Mouse (Mus musculus): Measurements from ENCODE around the gene Prmt2. TPM values are rescaled to one million over a fixed set of nuclear protein-coding genes. Genes with fewer than 3 reads are reported as not detected.

The Prmt2 gene
- total RNA-seq, 4 experiments from 2014 or later = 2.1 to 3.3 (median 3.0) TPM

- DNase-seq (ENCODE audit: low spot score in 2 of 2) = no peak
Observed at GRCm38 (mm10) chr10:76218240-76218639, 19.4 kb downstream of the Prmt2 start.

- no peak for DNase-seq (ENCODE audit: low spot score in 2 of 2)
Observed at GRCm38 (mm10) chr10:76217056-76217455, 20.6 kb downstream of the Prmt2 start.

- no peak for DNase-seq (ENCODE audit: low spot score in 2 of 2)
Observed at GRCm38 (mm10) chr10:76214161-76214560, 23.5 kb downstream of the Prmt2 start.

GRCm38 (mm10) chr10:76212121-76212520, 25.5 kb downstream of the Prmt2 start:
- no peak for DNase-seq (ENCODE audit: low spot score in 2 of 2)

GRCm38 (mm10) chr10:76210806-76211205, 26.9 kb downstream of the Prmt2 start:
- no peak for DNase-seq (ENCODE audit: low spot score in 2 of 2)

GRCm38 (mm10) chr10:76209241-76209640, 28.4 kb downstream of the Prmt2 start:
- DNase-seq (ENCODE audit: low spot score in 2 of 2) = no peak

GRCm38 (mm10) chr10:76207262-76207796, 30.3 kb downstream of the Prmt2 start:
- DNase-seq (ENCODE audit: low spot score in 2 of 2) = no peak

- DNase-seq (ENCODE audit: low spot score in 2 of 2) = no peak
Observed at GRCm38 (mm10) chr10:76203798-76204283, 33.8 kb downstream of the Prmt2 start.

- DNase-seq (ENCODE audit: low spot score in 2 of 2) = peak; percentile 26 to 36
Observed at GRCm38 (mm10) chr10:76201978-76202377, 35.7 kb downstream of the Prmt2 start.

GRCm38 (mm10) chr10:76201416-76201815, 36.2 kb downstream of the Prmt2 start:
- DNase-seq (ENCODE audit: low spot score in 2 of 2) = no peak

GRCm38 (mm10) chr10:76188010-76188409, 49.7 kb downstream of the Prmt2 start:
- no peak for DNase-seq (ENCODE audit: low spot score in 2 of 2)

- DNase-seq (ENCODE audit: low spot score in 2 of 2) = no peak
Observed at GRCm38 (mm10) chr10:76185216-76185615, 52.4 kb downstream of the Prmt2 start.

GRCm38 (mm10) chr10:76174899-76175298, 62.8 kb downstream of the Prmt2 start:
- no peak for DNase-seq (ENCODE audit: low spot score in 2 of 2)

- DNase-seq (ENCODE audit: low spot score in 2 of 2) = no peak
Observed at GRCm38 (mm10) chr10:76158009-76158408, 79.7 kb downstream of the Prmt2 start.

- no peak for DNase-seq (ENCODE audit: low spot score in 2 of 2)
Observed at GRCm38 (mm10) chr10:76157528-76157927, 80.1 kb downstream of the Prmt2 start.

Small RNA genes lying within 50 kb of the gene (microRNA-seq; reads per million reads assigned to microRNA genes)
- gene Mir678 = not detected

Other genes starting within 250 kb of the Prmt2 start
- 10 to 100 TPM in 1 of 4 experiments, 1 to 10 TPM in 3; 7.9 to 11.0 (median 9.2) TPM for gene Zfp280b, start 205.2 kb downstream of the Prmt2 start, total RNA-seq (2022)
- gene Slc5a4b, start 126.9 kb downstream of the Prmt2 start, total RNA-seq (2022) = not detected
- gene Slc5a4a, start 90.4 kb downstream of the Prmt2 start, total RNA-seq (2022) = not detected
- gene S100b, start 16.0 kb upstream of the Prmt2 start, total RNA-seq (2022) = 1 to 10 TPM; 1.2 to 3.0 (median 2.4) TPM
- gene Dip2a, start 107.4 kb upstream of the Prmt2 start, total RNA-seq (2022) = 1 to 10 TPM; 2.6 to 4.3 (median 2.8) TPM
- gene AC141477.1, start 202.6 kb upstream of the Prmt2 start, total RNA-seq (2022) = not detected
- gene Pcnt, start 204.9 kb upstream of the Prmt2 start, total RNA-seq (2022) = 10 to 100 TPM; 53.2 to 69.0 (median 59.0) TPM
- gene 2610028H24Rik, start 211.2 kb upstream of the Prmt2 start, total RNA-seq (2022) = not detected
- gene Mcm3ap, start 231.1 kb upstream of the Prmt2 start, total RNA-seq (2022) = 10 to 100 TPM; 15.6 to 19.9 (median 17.2) TPM
- gene Ybey, start 231.2 kb upstream of the Prmt2 start, total RNA-seq (2022) = 1 to 10 TPM; 3.7 to 4.4 (median 4.2) TPM